Comparison of ENCODE assay signal across 13 mouse cellular contexts in the genomic region with DNA sequence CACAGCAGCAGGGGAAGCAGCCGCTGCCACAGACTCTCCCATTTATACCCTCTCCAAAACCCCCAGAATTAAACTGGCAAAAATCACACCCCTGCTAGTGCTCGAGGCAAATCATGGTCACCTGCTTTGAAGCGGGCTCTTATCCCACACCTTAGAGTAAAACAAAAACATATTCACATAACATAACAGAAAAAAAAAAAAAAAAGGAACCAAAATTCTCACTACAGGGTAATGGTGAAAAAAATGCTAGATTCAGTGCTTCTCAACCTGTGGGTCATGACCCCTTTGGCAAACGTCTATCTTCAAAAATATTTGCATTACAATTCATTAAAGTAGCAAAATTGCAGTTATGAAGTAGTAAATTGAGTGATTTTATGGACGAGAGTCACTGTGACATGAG.
"Had no signal": no experiment of that assay in that cellular context is flagged by ENCODE, and none has a peak within 500 bp of the region (broad histone marks: within the 10 kb centered on the region; RNA-seq: fewer than 3 reads in every experiment).

No protein-coding gene starts in this region.

- H3K4me3 ChIP-seq: lung, embryonic 15.5 days; midbrain, embryonic 10.5 days; midbrain, embryonic 12.5 days; neural tube, embryonic 12.5 days; stomach, embryonic 15.5 days had no signal

- DNase-seq: lung, postnatal 14 days; lung, postnatal 36 days; midbrain, embryonic 14.5 days; right cerebral cortex, postnatal 14 days; thymus, adult 2 months; thymus, postnatal 25 days; thymus, postnatal 4 days had no signal

- H3K36me3 ChIP-seq: lung, embryonic 15.5 days; midbrain, embryonic 10.5 days; midbrain, embryonic 12.5 days; neural tube, embryonic 12.5 days; stomach, embryonic 15.5 days had no signal

- H3K27ac ChIP-seq: lung, embryonic 15.5 days; midbrain, embryonic 10.5 days; midbrain, embryonic 12.5 days; neural tube, embryonic 12.5 days; stomach, embryonic 15.5 days; stomach, postnatal 0 days had no signal

- H3K4me2 ChIP-seq: lung, embryonic 15.5 days; midbrain, embryonic 12.5 days; neural tube, embryonic 12.5 days; stomach, embryonic 15.5 days had no signal

- H3K27me3 ChIP-seq: lung, embryonic 15.5 days; midbrain, embryonic 12.5 days; neural tube, embryonic 12.5 days; stomach, embryonic 15.5 days had no signal

- H3K9ac ChIP-seq: lung, embryonic 15.5 days; midbrain, embryonic 12.5 days; neural tube, embryonic 12.5 days; stomach, embryonic 15.5 days had no signal

- H3K4me1 ChIP-seq: midbrain, embryonic 12.5 days; neural tube, embryonic 12.5 days had no signal

- H3K9me3 ChIP-seq: lung, embryonic 15.5 days; midbrain, embryonic 10.5 days; midbrain, embryonic 12.5 days; neural tube, embryonic 12.5 days; stomach, embryonic 15.5 days had no signal
